20 mouse cellular contexts compared by ENCODE assay signal in the genomic region with DNA sequence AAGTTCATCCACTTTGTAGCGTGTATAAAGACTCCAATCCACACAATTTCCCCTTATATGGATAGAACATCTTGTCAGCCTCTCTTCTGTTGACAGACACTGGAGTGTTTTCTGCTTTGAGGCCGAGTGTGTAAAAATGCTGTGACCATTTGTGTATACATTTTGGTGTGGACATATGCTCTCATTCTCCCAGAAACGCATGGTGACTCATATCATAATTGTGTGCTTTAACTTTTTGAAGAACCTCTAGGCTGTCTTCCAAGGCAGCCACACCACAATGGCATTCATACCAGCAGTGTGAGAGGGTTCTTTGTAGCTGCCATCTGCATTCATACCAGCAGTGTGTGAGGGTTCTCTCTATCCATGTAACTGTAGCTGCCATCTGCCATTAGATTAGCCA.
"Had no signal": no experiment of that assay in that cellular context is flagged by ENCODE, and none has a peak within 500 bp of the region (broad histone marks: within the 10 kb centered on the region; RNA-seq: fewer than 3 reads in every experiment).

No protein-coding gene starts in this region.

- H3K9ac ChIP-seq: kidney, embryonic 15.5 days; limb, embryonic 13.5 days; liver, embryonic 13.5 days; lung, embryonic 14.5 days; midbrain, embryonic 13.5 days; neural tube, embryonic 13.5 days; stomach, embryonic 15.5 days had no signal

- H3K4me1 ChIP-seq: kidney, embryonic 15.5 days; limb, embryonic 10.5 days; limb, embryonic 13.5 days; liver, embryonic 13.5 days; midbrain, embryonic 13.5 days; neural tube, embryonic 13.5 days; stomach, embryonic 15.5 days had no signal

- ATAC-seq: midbrain, embryonic 13.5 days; midbrain, embryonic 16.5 days had no signal

- H3K4me2 ChIP-seq: kidney, embryonic 15.5 days; limb, embryonic 13.5 days; liver, embryonic 13.5 days; lung, embryonic 14.5 days; midbrain, embryonic 13.5 days; neural tube, embryonic 13.5 days; stomach, embryonic 15.5 days had no signal

- H3K4me3 ChIP-seq: kidney, embryonic 15.5 days; limb, embryonic 10.5 days; limb, embryonic 13.5 days; liver, embryonic 13.5 days; midbrain, embryonic 13.5 days; myocyte; neural tube, embryonic 13.5 days; stomach, embryonic 15.5 days had no signal

- DNase-seq: kidney, adult 8-10 months; kidney, postnatal 10 days; kidney, postnatal 36 days; liver; liver, embryonic 13.5 days; lung, embryonic 14.5 days; lung, postnatal 10 days; retina, postnatal 1 day; right cerebral cortex, postnatal 25 days; spleen, adult 18-20 months; thymus, postnatal 25 days had no signal

- H3K27me3 ChIP-seq: kidney, embryonic 15.5 days; limb, embryonic 13.5 days; liver, embryonic 13.5 days; midbrain, embryonic 13.5 days; neural tube, embryonic 13.5 days; stomach, embryonic 15.5 days had no signal

- H3K9me3 ChIP-seq: kidney, embryonic 15.5 days; limb, embryonic 10.5 days; limb, embryonic 13.5 days; liver, embryonic 13.5 days; midbrain, embryonic 13.5 days; neural tube, embryonic 13.5 days; stomach, embryonic 15.5 days had no signal

- H3K36me3 ChIP-seq: kidney, embryonic 15.5 days; limb, embryonic 10.5 days; limb, embryonic 13.5 days; liver, embryonic 13.5 days; midbrain, embryonic 13.5 days; neural tube, embryonic 13.5 days; stomach, embryonic 15.5 days had no signal

- H3K27ac ChIP-seq: kidney, embryonic 15.5 days; limb, embryonic 10.5 days; limb, embryonic 13.5 days; liver, embryonic 13.5 days; macrophage; midbrain, embryonic 13.5 days; neural tube, embryonic 13.5 days; stomach, embryonic 15.5 days had no signal
